Mouse (Mus musculus) bone marrow macrophage, adult 2 months (primary cell): ENCODE results near the gene Klhdc7b. TPM values are rescaled to one million over a fixed set of nuclear protein-coding genes. Genes with fewer than 3 reads are reported as not detected.

Experiments used
- H3K27ac ChIP-seq: 2 replicates; pipeline ENCODE4 v1.5.1; 2012; ENCODE audit warnings: low read depth, low read length; ENCODE audit not compliant: insufficient read depth
- H3K4me1 ChIP-seq: 2 replicates; pipeline ENCODE4 v1.6.1; 2012; ENCODE audit warnings: low read length; ENCODE audit not compliant: control insufficient read depth, insufficient read depth
- H3K4me3 ChIP-seq: 2 replicates; pipeline ENCODE4 v1.5.1; 2012; ENCODE audit warnings: mild to moderate bottlenecking, low read length, moderate library complexity; ENCODE audit not compliant: insufficient read depth
- CTCF ChIP-seq: IDR thresholded peaks from 2 replicates; pipeline ENCODE4 v1.5.1; 2012; ENCODE audit warnings: low read depth, mild to moderate bottlenecking, low read length, moderate library complexity
- POLR2A ChIP-seq: IDR thresholded peaks from 2 replicates; pipeline ENCODE4 v1.6.1; 2012; ENCODE audit warnings: mild to moderate bottlenecking, low read depth, low read length, borderline replicate concordance
- polyA plus RNA-seq: library from polyadenylated mRNA; stranded (reverse); fragments of >200 nt; gene quantifications from 2 replicates; pipeline ENCODE4 v1.2.4, GENCODE M21; 2012; ENCODE audit not compliant: missing spikeins, insufficient read depth, insufficient read length

The Klhdc7b gene
- not detected in 2 replicates for polyA plus RNA-seq

- H3K4me1 ChIP-seq, result no peaks in the 10 kb centered on the region
- H3K27ac ChIP-seq, result no peak within 1 kb of the TSS
- TF ChIP-seq POLR2A (no peak), CTCF (no peak)
- no peak within 1 kb of the TSS for H3K4me3 ChIP-seq
These were observed at the start of gene Klhdc7b for GRCm38 (mm10) chr15:89384617-89385016. Gene Klhdc7b (plus strand): TSS chr15:89384917.

- Histone ChIP-seq H3K4me3 (no peak overlapping the region), H3K4me1 (peaks cover 11% of the 10 kb centered on the region), H3K27ac (no peak overlapping the region)
- no peak for TF ChIP-seq CTCF
- TF ChIP-seq POLR2A, result no peak
These were observed 48.3 kb upstream of the Klhdc7b start for GRCm38 (mm10) chr15:89336422-89336821.

GRCm38 (mm10) chr15:89339696-89340095 is 45.0 kb upstream of the Klhdc7b start:
- TF ChIP-seq CTCF, result no peak
- no peak for TF ChIP-seq POLR2A
- peaks cover 11% of the 10 kb centered on the region for H3K4me1 ChIP-seq
- H3K27ac ChIP-seq, result no peak overlapping the region
- no peak overlapping the region for H3K4me3 ChIP-seq

GRCm38 (mm10) chr15:89340136-89340535 is 44.6 kb upstream of the Klhdc7b start:
- no peak for TF ChIP-seq CTCF
- no peak for TF ChIP-seq POLR2A
- H3K4me3 ChIP-seq, result no peak overlapping the region
- H3K27ac ChIP-seq, result no peak overlapping the region
- peaks cover 11% of the 10 kb centered on the region for H3K4me1 ChIP-seq

GRCm38 (mm10) chr15:89341678-89342077 is 43.0 kb upstream of the Klhdc7b start:
- Histone ChIP-seq H3K27ac (no peak overlapping the region), H3K4me1 (peaks cover 11% of the 10 kb centered on the region), H3K4me3 (no peak overlapping the region)
- TF ChIP-seq CTCF, result no peak
- TF ChIP-seq POLR2A, result no peak

- H3K27ac ChIP-seq, result no peak overlapping the region
- no peak overlapping the region for H3K4me3 ChIP-seq
- peaks cover 11% of the 10 kb centered on the region for H3K4me1 ChIP-seq
- TF ChIP-seq POLR2A (no peak), CTCF (no peak)
These were observed 41.4 kb upstream of the Klhdc7b start for GRCm38 (mm10) chr15:89343325-89343724.

GRCm38 (mm10) chr15:89350447-89350846 is 34.3 kb upstream of the Klhdc7b start:
- TF ChIP-seq CTCF (no peak), POLR2A (no peak)
- Histone ChIP-seq H3K27ac (no peak overlapping the region), H3K4me1 (peaks cover 6% of the 10 kb centered on the region; the same call in 1 of the 2 replicates), H3K4me3 (no peak overlapping the region)

- H3K4me1 ChIP-seq, result peaks cover 6% of the 10 kb centered on the region; the same call in 1 of the 2 replicates
- no peak overlapping the region for H3K27ac ChIP-seq
- TF ChIP-seq CTCF (no peak), POLR2A (no peak)
- H3K4me3 ChIP-seq, result no peak overlapping the region
These were observed 33.4 kb upstream of the Klhdc7b start for GRCm38 (mm10) chr15:89351302-89351701.

- TF ChIP-seq POLR2A (no peak), CTCF (no peak)
- Histone ChIP-seq H3K4me1 (peaks cover 6% of the 10 kb centered on the region; the same call in 1 of the 2 replicates), H3K4me3 (no peak overlapping the region), H3K27ac (no peak overlapping the region)
These were observed 32.7 kb upstream of the Klhdc7b start for GRCm38 (mm10) chr15:89352054-89352453.

GRCm38 (mm10) chr15:89352795-89353194 is 31.9 kb upstream of the Klhdc7b start:
- TF ChIP-seq CTCF, result no peak
- no peak overlapping the region for H3K4me3 ChIP-seq
- peaks cover 8% of the 10 kb centered on the region; the same call in 1 of the 2 replicates for H3K4me1 ChIP-seq
- no peak overlapping the region for H3K27ac ChIP-seq

GRCm38 (mm10) chr15:89353837-89354236 is 30.9 kb upstream of the Klhdc7b start:
- TF ChIP-seq POLR2A (no peak), CTCF (no peak)
- no peak overlapping the region for H3K4me3 ChIP-seq
- peaks cover 12% of the 10 kb centered on the region for H3K4me1 ChIP-seq
- H3K27ac ChIP-seq, result no peak overlapping the region
